Mouse (Mus musculus): ENCODE results near the gene Gm28845. TPM values are rescaled to one million over a fixed set of nuclear protein-coding genes. Genes with fewer than 3 reads are reported as not detected.

Gene Gm28845
- total RNA-seq, 2 experiments from 2014 or later = not detected

Other genes with a start within 250 kb of the Gm28845 start
- 1 to 10 TPM; 7.5 to 8.6 TPM for gene Plekhm3, start 162.7 kb downstream of the Gm28845 start, total RNA-seq (2021)
- gene Akr1cl, start 86.8 kb downstream of the Gm28845 start, total RNA-seq (2021) = not detected
- gene Cryge, start 68.4 kb downstream of the Gm28845 start, total RNA-seq (2021) = not detected
- not detected for gene Crygd, start 56.1 kb downstream of the Gm28845 start, total RNA-seq (2021)
- gene Crygc, start 45.9 kb downstream of the Gm28845 start, total RNA-seq (2021) = not detected
- not detected for gene Crygb, start 37.3 kb downstream of the Gm28845 start, total RNA-seq (2021)
- gene Cryga, start 16.2 kb downstream of the Gm28845 start, total RNA-seq (2021) = not detected
- gene D630023F18Rik, start 3.7 kb upstream of the Gm28845 start, total RNA-seq (2021) = not detected
- 100 to 1,000 TPM in 1 of 2 experiments, 10 to 100 TPM in 1; 88.6 to 114 TPM for gene Idh1, start 66.9 kb upstream of the Gm28845 start, total RNA-seq (2021)
- gene Pikfyve, start 67.1 kb upstream of the Gm28845 start, total RNA-seq (2021) = 10 to 100 TPM; 11.4 to 12.4 TPM
- gene Pth2r, start 162.5 kb upstream of the Gm28845 start, total RNA-seq (2021) = not detected

All from heart, postnatal 36 days (tissue).